Mouse (Mus musculus) limb, embryonic 12.5 days (tissue): ENCODE measurements around the gene Cnbp. TPM values are rescaled to one million over a fixed set of nuclear protein-coding genes. Genes with fewer than 3 reads are reported as not detected.
A peak's percentile ranks its signal among the peaks of the same experiment; 100 is the strongest.

ENCODE experiments used
- ATAC-seq: fragments of 200-750 bp; cut with Nextera tagmentation; 2 replicates; pipeline ENCODE4 v1.8.0; 2017; ENCODE audit warnings: low read depth, moderate TSS enrichment; ENCODE audit not compliant: insufficient number of reproducible peaks, insufficient read depth, low FRiP score, low TSS enrichment
- H3K27ac ChIP-seq: fragments of 300-500 bp; sonication (generic); 2 replicates; pipeline ENCODE4 v1.5.1; 2016; ENCODE audit warnings: mild to moderate bottlenecking, moderate library complexity
- H3K27me3 ChIP-seq: fragments of 300-500 bp; sonication (generic); 2 replicates; pipeline ENCODE4 v1.6.1; 2016; ENCODE audit warnings: mild to moderate bottlenecking, moderate library complexity
- H3K36me3 ChIP-seq: fragments of 300-500 bp; sonication (generic); 2 replicates; pipeline ENCODE4 v1.6.1; 2016; ENCODE audit warnings: mild to moderate bottlenecking, moderate library complexity
- H3K4me1 ChIP-seq: fragments of 300-500 bp; sonication (generic); replicated peaks from 2 replicates; pipeline ENCODE4 v1.6.1; 2016
- H3K4me2 ChIP-seq: fragments of 300-500 bp; sonication (generic); 2 replicates; pipeline ENCODE4 v1.6.1; 2016; ENCODE audit warnings: mild to moderate bottlenecking, moderate library complexity
- H3K4me3 ChIP-seq: fragments of 300-500 bp; sonication (generic); replicated peaks from 2 replicates; pipeline ENCODE4 v1.5.1; 2016; ENCODE audit warnings: mild to moderate bottlenecking
- H3K9ac ChIP-seq: fragments of 300-500 bp; sonication (generic); replicated peaks from 2 replicates; pipeline ENCODE4 v1.6.1; 2016; ENCODE audit warnings: mild to moderate bottlenecking, moderate library complexity
- H3K9me3 ChIP-seq: fragments of 300-500 bp; sonication (generic); 2 replicates; pipeline ENCODE4 v1.6.1; 2016; ENCODE audit warnings: mild to moderate bottlenecking, moderate library complexity
- WGBS: fragments of 180-500 bp; shearing (Covaris S2); methylation state at CpG from one replicate; pipeline ENCODE4 v1.1.7; 2016; 5-methylcytosine and 5-hydroxymethylcytosine counted together
- polyA plus RNA-seq: library from polyadenylated mRNA; unstranded; fragments of >200 nt; fragmentation: Nextera tagmentation; extraction: Ambion mirVana; gene quantifications from 2 replicates; pipeline ENCODE4 v1.2.1, GENCODE M21; 2016

Gene Cnbp
- polyA plus RNA-seq, 1 experiment from 2014 or later: 1,149 TPM

- ATAC-seq: no peak
Observed at GRCm38 (mm10) chr6:87849780-87850154, 1.1 kb downstream of the Cnbp start.

GRCm38 (mm10) chr6:87846813-87847212, 4.1 kb downstream of the Cnbp start:
- Histone ChIP-seq H3K4me1 (peaks cover 35% of the 10 kb centered on the region), H3K4me2 (peak overlapping the region; percentile 74; the same call in 1 of the 2 replicates), H3K36me3 (peaks cover 51% of the 10 kb centered on the region), H3K27ac (no peak overlapping the region), H3K4me3 (no peak overlapping the region), H3K9ac (no peak overlapping the region), H3K9me3 (no peaks in the 10 kb centered on the region), H3K27me3 (no peaks in the 10 kb centered on the region)
- no peak for ATAC-seq
- 43% methylated on average over 1 of the region's 1 CpGs for WGBS

More at GRCm38 (mm10) chr6:87849780-87850154, 1.1 kb downstream of the Cnbp start:
- under 1% methylated on average over 8 of the region's 8 CpGs for WGBS
- Histone ChIP-seq H3K9me3 (no peaks in the 10 kb centered on the region), H3K4me1 (peaks cover 35% of the 10 kb centered on the region), H3K4me2 (peak overlapping the region; percentile 74), H3K4me3 (peak overlapping the region; percentile 100), H3K36me3 (peaks cover 22% of the 10 kb centered on the region), H3K27me3 (no peaks in the 10 kb centered on the region), H3K9ac (peak overlapping the region; percentile 100), H3K27ac (peak overlapping the region; percentile 96; the same call in 1 of the 2 replicates)

GRCm38 (mm10) chr6:87845031-87845695, 5.7 kb downstream of the Cnbp start:
- no peak overlapping the region for H3K4me3 ChIP-seq
- ATAC-seq: no peak
- H3K27me3 ChIP-seq: no peaks in the 10 kb centered on the region

GRCm38 (mm10) chr6:87842254-87842653, 8.7 kb downstream of the Cnbp start:
- peaks cover 17% of the 10 kb centered on the region for H3K4me1 ChIP-seq
- no peaks in the 10 kb centered on the region for H3K27me3 ChIP-seq
- no peak overlapping the region for H3K4me3 ChIP-seq
- H3K27ac ChIP-seq: no peak overlapping the region
- 22% methylated on average over 1 of the region's 1 CpGs for WGBS
- ATAC-seq: no peak
- H3K36me3 ChIP-seq: peaks cover 41% of the 10 kb centered on the region
- H3K4me2 ChIP-seq: no peak overlapping the region
- no peak overlapping the region for H3K9ac ChIP-seq
- H3K9me3 ChIP-seq: no peaks in the 10 kb centered on the region

More at GRCm38 (mm10) chr6:87845031-87845695, 5.7 kb downstream of the Cnbp start:
- Histone ChIP-seq H3K9ac (no peak overlapping the region), H3K4me1 (peaks cover 30% of the 10 kb centered on the region), H3K4me2 (no peak overlapping the region), H3K27ac (no peak overlapping the region), H3K9me3 (no peaks in the 10 kb centered on the region), H3K36me3 (peaks cover 55% of the 10 kb centered on the region)
- 82% methylated on average over 13 of the region's 13 CpGs for WGBS

GRCm38 (mm10) chr6:87841635-87842034, 9.3 kb downstream of the Cnbp start:
- H3K27me3 ChIP-seq: no peaks in the 10 kb centered on the region
- H3K4me3 ChIP-seq: no peak overlapping the region
- ATAC-seq: no peak
- H3K9ac ChIP-seq: no peak overlapping the region
- no peak overlapping the region for H3K27ac ChIP-seq
- 74% methylated on average over 8 of the region's 8 CpGs for WGBS
- peaks cover 41% of the 10 kb centered on the region for H3K36me3 ChIP-seq
- no peaks in the 10 kb centered on the region for H3K9me3 ChIP-seq
- no peak overlapping the region for H3K4me2 ChIP-seq
- peaks cover 11% of the 10 kb centered on the region for H3K4me1 ChIP-seq

- no peak overlapping the region for H3K4me2 ChIP-seq
- H3K27ac ChIP-seq: no peak overlapping the region
- H3K4me3 ChIP-seq: no peak overlapping the region
- no peaks in the 10 kb centered on the region for H3K9me3 ChIP-seq
- H3K4me1 ChIP-seq: peaks cover 5% of the 10 kb centered on the region; the same call in 1 of the 2 replicates
- ATAC-seq: no peak
- peaks cover 46% of the 10 kb centered on the region for H3K36me3 ChIP-seq
- no peaks in the 10 kb centered on the region for H3K27me3 ChIP-seq
- no peak overlapping the region for H3K9ac ChIP-seq
- WGBS: 61% methylated on average over 11 of the region's 11 CpGs
Observed at GRCm38 (mm10) chr6:87839797-87840341, 11.0 kb downstream of the Cnbp start.

GRCm38 (mm10) chr6:87838551-87839197, 12.2 kb downstream of the Cnbp start, which contains the start of gene Isy1:
TSS of gene Isy1 (minus strand) at chr6:87838798.
- peak within 1 kb of the TSS; percentile 78 for H3K4me3 ChIP-seq
- H3K4me1 ChIP-seq: peaks cover 5% of the 10 kb centered on the region; the same call in 1 of the 2 replicates
- ATAC-seq: peak; percentile 90
- peak within 1 kb of the TSS; percentile 80 for H3K4me2 ChIP-seq
- H3K27me3 ChIP-seq: no peaks in the 10 kb centered on the region
- peak within 1 kb of the TSS; percentile 95 for H3K27ac ChIP-seq
- no peaks in the 10 kb centered on the region for H3K9me3 ChIP-seq
- WGBS: under 1% methylated on average over 46 of the region's 46 CpGs
- peaks cover 46% of the 10 kb centered on the region for H3K36me3 ChIP-seq
- peak within 1 kb of the TSS; percentile 85 for H3K9ac ChIP-seq

GRCm38 (mm10) chr6:87835695-87836094, 15.2 kb downstream of the Cnbp start, which contains the start of gene Gm45140:
TSS of gene Gm45140 (minus strand) at chr6:87835795.
- WGBS: 91% methylated on average over 7 of the region's 7 CpGs
- no peaks in the 10 kb centered on the region for H3K9me3 ChIP-seq
- H3K36me3 ChIP-seq: peaks cover 48% of the 10 kb centered on the region
- no peak within 1 kb of the TSS for H3K4me2 ChIP-seq
- peaks cover 5% of the 10 kb centered on the region; the same call in 1 of the 2 replicates for H3K4me1 ChIP-seq
- H3K4me3 ChIP-seq: no peak within 1 kb of the TSS
- no peak within 1 kb of the TSS for H3K27ac ChIP-seq
- ATAC-seq: no peak
- H3K27me3 ChIP-seq: no peaks in the 10 kb centered on the region
- H3K9ac ChIP-seq: no peak within 1 kb of the TSS

- H3K36me3 ChIP-seq: peaks cover 97% of the 10 kb centered on the region
- no peak for ATAC-seq
Observed at GRCm38 (mm10) chr6:87820366-87820765, 30.5 kb downstream of the Cnbp start.

GRCm38 (mm10) chr6:87814486-87814885, 36.4 kb downstream of the Cnbp start:
- Histone ChIP-seq H3K4me2 (no peak overlapping the region), H3K4me1 (peaks cover 8% of the 10 kb centered on the region; the same call in 1 of the 2 replicates), H3K36me3 (peaks cover 63% of the 10 kb centered on the region), H3K27ac (no peak overlapping the region), H3K27me3 (no peaks in the 10 kb centered on the region), H3K4me3 (no peak overlapping the region), H3K9ac (no peak overlapping the region), H3K9me3 (no peaks in the 10 kb centered on the region)
- WGBS: 85% methylated on average over 5 of the region's 5 CpGs
- ATAC-seq: no peak

More at GRCm38 (mm10) chr6:87820366-87820765, 30.5 kb downstream of the Cnbp start:
- H3K4me1 ChIP-seq: no peaks in the 10 kb centered on the region
- WGBS: 95% methylated on average over 2 of the region's 2 CpGs
- no peak overlapping the region for H3K9ac ChIP-seq
- no peaks in the 10 kb centered on the region for H3K9me3 ChIP-seq
- no peak overlapping the region for H3K27ac ChIP-seq
- no peak overlapping the region for H3K4me3 ChIP-seq
- no peaks in the 10 kb centered on the region for H3K27me3 ChIP-seq
- H3K4me2 ChIP-seq: no peak overlapping the region

GRCm38 (mm10) chr6:87812656-87813055, 38.2 kb downstream of the Cnbp start:
- H3K9ac ChIP-seq: no peak overlapping the region
- H3K9me3 ChIP-seq: no peaks in the 10 kb centered on the region
- no peaks in the 10 kb centered on the region for H3K27me3 ChIP-seq
- H3K4me1 ChIP-seq: peaks cover 8% of the 10 kb centered on the region; the same call in 1 of the 2 replicates
- H3K4me3 ChIP-seq: peak overlapping the region; percentile 73; the same call in 1 of the 2 replicates
- no peak overlapping the region for H3K27ac ChIP-seq
- H3K4me2 ChIP-seq: peak overlapping the region; percentile 93
- WGBS: 86% methylated on average over 1 of the region's 1 CpGs
- no peak for ATAC-seq
- peaks cover 45% of the 10 kb centered on the region for H3K36me3 ChIP-seq
